Mouse (Mus musculus): ENCODE measurements around the gene Sirpb1a.
"Not testable (repeated sequence)": the region's sequence is repeated elsewhere in the genome, so short reads cannot be mapped to it uniquely, and the experiment has no call there.

Gene Sirpb1a

DNA sequence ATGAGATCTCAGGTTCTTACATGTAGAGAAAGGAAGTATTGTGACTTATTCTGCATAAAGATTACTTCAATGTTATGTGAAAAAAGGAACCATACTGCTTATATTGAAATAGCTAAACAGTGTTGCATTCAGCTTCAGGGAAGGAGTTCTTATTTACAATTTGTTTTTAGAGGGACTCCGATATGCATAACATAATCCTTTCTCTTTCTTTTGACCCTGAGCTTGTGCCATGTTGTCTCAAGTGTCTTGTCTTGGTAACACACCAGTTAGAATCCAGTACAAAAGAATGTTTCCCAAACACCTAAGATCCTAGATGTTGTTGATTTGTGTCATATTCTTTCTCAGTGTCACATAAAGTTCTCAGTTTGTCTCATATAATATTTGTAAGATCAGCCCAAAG lies at the start of gene Sirpb1a:
Gene Sirpb1a, minus strand, starts transcription at position 74 of the 400 bp plus-strand sequence.
- not testable (repeated sequence) for DNase-seq

DNA sequence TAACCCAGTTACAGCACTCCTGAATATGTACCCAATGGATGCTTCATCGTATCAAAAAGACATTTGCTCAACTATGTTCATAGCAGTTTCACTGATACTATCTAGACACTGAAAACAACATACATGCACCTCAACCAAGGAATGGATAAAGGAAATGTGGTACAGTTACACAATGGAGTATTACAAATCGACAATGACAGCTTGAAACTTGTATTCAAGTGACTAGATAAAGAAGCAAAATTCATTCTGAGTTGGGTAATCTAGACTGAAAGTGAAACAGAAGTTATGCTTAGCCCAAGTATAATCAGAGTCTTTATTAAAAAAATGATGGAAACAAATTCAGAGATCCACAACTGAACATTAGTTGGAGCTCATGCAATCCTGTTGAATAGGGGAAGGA lies 48.5 kb upstream of the Sirpb1a start:
- not testable (repeated sequence) for DNase-seq

DNA sequence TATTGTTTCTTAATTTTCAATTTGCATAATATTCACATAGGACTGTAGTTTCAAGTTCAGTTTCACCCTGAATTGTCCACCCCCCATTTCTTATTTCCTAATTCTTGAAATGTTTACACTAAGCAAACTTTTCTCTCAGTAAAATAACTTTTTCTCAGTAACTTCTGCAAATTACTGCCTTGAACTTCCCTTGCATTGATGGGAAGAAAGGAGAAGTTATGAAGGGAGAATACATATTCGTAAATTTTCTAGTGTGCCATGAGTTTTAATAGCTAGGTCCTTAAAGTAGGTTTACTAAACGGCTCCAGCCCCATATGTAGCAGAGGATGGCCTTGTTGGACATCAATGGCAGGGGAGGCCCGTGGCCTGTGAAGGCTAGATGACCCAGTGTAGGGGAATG lies 43.8 kb upstream of the Sirpb1a start:
- not testable (repeated sequence) for DNase-seq

DNA sequence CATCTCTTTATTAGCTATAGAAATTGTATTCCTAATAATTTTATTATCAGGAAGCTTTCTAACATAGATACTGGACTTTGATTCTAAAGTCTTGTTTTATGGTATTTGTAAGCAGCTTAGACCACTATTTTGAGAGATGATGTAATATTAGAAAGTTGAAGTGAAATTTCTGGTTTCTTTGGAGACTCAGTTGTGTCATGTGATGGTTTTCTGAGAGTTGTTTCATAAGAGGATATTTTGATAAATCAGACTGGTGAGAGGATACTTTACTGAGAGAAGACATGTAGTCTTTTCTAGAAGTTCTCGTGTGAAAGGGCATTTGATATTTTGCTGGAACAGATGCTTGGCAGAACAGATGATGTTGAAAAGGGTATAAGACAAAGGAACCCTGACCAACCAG lies 17.6 kb upstream of the Sirpb1a start:
- not testable (repeated sequence) for DNase-seq

DNA sequence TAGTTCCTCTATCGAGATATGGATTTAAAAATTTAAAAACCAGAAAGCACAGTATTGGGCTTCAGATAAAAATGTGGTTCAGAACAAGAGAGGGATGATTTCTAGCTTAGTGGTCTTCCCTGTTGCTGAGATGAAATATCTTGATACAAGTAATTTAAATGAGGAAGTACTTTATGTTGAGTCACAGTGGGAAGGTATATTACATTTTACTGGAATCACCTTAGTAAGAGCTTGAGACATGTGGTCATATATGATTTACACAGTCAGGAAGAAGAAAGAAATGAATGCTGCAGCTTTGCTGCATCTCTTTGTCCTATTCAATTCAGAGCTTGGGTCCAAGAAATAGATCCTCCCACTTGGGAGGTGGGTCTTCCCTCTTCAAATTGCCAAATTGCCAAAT lies 13.5 kb upstream of the Sirpb1a start:
- not testable (repeated sequence) for DNase-seq

DNA sequence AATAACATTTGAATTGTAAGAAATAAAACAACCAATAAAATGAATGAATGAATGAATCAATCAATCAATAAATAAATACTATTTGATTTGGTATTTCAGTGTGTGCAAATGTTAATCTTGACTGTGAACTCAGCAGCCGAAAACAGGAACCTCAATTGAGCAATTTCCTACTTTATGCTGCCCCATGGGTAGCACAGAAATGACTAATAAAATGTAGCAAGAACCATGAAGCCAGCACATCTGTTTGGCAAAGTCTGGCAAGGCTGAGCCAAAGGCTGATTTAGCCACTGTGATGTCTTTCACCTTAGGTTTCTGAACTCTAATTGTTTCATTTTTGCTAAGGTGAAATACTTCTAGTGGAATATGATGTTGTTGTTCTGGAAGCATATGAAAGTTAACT lies 1.6 kb upstream of the Sirpb1a start:
- DNase-seq = no peak

DNA sequence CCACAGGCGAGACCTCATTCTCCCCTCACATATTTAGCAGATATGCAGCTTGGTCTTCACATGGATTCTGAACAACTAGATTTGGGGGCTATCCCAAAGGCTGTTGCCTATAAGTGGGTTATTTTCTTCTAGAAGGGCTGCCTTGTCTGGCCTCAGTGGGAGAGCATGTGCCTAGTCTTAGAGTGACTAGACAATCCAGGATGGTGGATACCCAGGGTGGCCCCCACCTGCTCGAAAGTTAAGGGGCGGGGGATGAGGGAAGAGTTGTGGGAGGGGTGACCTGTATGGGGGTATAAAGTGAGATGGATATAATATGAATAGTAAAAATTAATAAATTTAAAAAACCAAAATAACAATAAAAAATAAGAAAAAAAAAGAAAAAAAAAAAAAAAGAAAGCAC lies 70.6 kb downstream of the Sirpb1a start:
- not testable (repeated sequence) for DNase-seq

DNA sequence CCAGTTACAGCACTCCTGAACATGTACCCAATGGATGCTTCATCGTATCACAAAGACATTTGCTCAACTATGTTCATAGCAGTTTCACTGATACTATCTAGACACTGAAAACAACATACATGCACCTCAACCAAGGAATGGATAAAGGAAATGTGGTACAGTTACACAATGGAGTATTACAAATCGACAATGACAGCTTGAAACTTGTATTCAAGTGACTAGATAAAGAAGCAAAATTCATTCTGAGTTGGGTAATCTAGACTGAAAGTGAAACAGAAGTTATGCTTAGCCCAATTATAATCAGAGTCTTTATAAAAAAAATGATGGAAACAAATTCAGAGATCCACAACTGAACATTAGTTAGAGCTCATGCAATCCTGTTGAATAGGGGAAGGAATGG lies 76.0 kb downstream of the Sirpb1a start:
- not testable (repeated sequence) for DNase-seq

DNA sequence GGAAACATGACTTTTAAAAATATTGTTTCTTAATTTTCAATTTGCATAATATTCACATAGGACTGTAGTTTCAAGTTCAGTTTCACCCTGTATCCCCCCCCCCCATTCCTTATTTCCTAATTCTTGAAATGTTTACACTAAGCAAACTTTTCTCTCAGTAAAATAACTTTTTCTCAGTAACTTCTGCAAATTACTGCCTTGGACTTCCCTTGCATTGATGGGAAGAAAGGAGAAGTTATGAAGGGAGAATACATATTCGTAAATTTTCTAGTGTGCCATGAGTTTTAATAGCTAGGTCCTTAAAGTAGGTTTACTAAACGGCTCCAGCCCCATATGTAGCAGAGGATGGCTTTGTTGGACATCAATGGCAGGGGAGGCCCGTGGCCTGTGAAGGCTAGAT lies 80.7 kb downstream of the Sirpb1a start:
- DNase-seq = not testable (repeated sequence)

DNA sequence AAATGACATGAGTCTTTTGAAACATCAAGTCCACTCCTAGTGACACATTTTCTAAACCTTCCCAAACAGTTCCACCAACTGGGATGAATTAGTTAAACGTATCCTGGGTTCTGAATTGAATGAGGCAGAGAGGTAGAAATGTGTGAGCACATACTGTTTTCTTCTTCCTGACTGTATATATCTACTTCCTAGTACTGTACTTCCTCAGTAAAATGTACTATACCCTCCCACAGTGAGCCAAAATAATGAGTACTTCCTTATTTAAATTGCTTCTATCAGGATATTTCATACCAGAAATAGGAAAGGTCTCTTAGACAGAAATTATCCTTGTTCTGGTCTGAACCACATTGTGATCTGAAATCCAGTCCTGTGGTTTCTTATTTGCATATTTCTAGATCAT lies 86.0 kb downstream of the Sirpb1a start:
- DNase-seq = no peak

DNA sequence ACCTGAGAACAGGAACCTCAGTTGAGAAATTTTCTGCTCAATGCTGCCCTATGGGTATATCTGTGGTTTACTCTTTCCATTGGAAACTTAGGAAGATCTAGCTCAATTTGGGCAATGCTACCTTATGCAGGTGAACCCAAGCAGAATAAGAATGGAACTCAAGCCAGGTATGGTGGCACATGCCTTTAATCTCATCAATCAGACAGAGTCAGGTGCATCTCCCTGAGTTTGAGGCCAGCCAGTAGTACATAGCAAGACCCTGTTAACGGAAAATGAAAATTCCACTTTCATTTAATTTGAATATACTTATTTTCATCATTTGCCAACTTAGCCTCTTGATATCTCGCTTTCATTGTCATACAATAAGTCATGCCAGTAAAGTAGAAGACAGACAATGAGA lies 92.1 kb downstream of the Sirpb1a start:
- no peak for DNase-seq

DNA sequence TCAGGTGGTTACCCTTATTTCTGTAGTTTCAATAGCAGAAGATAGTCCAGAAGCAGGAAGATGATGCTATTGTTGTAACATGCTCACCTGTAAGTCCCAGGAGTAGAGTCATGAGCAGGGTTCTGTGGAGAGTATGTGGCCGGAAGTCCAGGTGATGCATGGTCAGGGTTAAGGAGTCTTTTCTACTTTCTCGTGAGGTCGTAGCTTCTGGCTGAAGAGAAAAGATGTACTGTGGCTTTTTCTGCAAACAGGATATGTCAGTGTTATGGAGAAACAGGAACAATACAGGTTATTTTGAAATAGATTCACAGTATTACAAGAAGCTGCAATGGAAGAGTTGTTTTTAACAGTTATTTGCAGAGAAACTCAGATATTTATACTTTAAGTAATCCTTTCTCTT lies 94.3 kb downstream of the Sirpb1a start, which contains the start of gene Gm9733:
Gene Gm9733, minus strand, starts transcription at position 240 of the 400 bp plus-strand sequence.
- DNase-seq = no peak

DNA sequence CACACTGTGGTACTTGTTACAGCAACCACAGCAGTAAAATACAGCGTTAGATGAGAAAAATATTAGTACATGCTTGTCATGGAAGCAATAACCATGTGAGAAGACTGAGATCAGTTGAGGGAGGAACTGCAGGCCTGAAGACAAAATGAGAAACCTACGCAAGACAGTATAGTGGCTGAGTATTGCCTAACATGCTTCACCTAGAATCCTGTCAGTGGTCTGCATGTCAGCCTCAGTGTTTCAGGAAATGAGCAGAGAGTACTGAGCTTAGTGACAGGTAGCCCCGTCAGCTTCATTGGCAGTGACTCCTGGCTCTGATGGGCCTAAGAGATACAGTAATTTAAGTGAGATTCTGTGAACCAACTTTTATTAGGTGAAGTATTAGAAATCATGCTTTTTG lies 94.8 kb downstream of the Sirpb1a start:
- no peak for DNase-seq

DNA sequence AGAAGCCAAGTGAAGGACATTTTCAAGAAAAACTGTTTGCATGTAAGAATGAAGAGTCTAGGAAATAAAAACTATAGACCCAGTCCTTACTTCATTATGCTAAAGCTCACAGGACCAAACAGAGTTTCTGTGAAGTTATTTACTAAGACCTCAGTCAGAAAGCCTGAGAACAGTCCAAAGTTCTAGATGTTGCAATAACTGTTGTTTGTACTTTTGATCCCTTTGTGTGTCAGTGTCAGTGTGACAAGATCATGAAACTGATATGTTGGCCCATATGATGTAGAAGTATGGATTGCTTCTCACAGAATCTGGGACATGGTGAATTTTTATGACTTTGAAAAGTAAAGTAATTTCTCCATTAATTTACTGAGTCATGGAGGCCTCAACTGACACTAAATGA lies 96.8 kb downstream of the Sirpb1a start:
- no peak for DNase-seq

Measured in thymus, postnatal 25 days (tissue).